In genomic region chr13:98815147-98815785, GRCm38 (mm10) we compare ENCODE assay signal across 8 mouse cellular contexts. TPM values are rescaled to one million over a fixed set of nuclear protein-coding genes. Genes with fewer than 3 reads are reported as not detected.
A peak's percentile ranks its signal among the peaks of the same experiment; 100 is the strongest.
DNase-seq lines count a peak whose midpoint lies in the region; ATAC-seq and TF ChIP-seq lines count a peak whose summit lies in the region.

TSS of gene Fcho2 (minus strand) at chr13:98815449.

- peak within 1 kb of the TSS; percentile 85 for H3K27ac ChIP-seq in MEL (ENCODE audit: control insufficient read depth, low read depth, low read length)
- peak within 1 kb of the TSS; percentile 55 for H3K27ac ChIP-seq in cerebellum, adult 2 months (ENCODE audit: insufficient read depth, low read length)
- peak within 1 kb of the TSS; percentile 99 for H3K27ac ChIP-seq in lung, embryonic 16.5 days (ENCODE audit: low read length)

- TF ChIP-seq POLR2A in MEL (IDR thresholded peaks at IDR 0.05; ENCODE audit: control insufficient read depth in 1 of 2, insufficient read depth in 1 of 2, low read depth in 1 of 2, low read length in 2 of 2, poor library complexity in 1 of 2): peak; percentile 66 to 70; a peak in 3 of 4 replicates
- peak; percentile 18; the same call in 1 of the 2 replicates for TF ChIP-seq POLR2A in cerebellum, adult 2 months (IDR thresholded peaks at IDR 0.05; ENCODE audit: borderline replicate concordance, insufficient read depth, low read length)

- H3K27me3 ChIP-seq in MEL (ENCODE audit: control insufficient read depth in 1 of 2, insufficient read depth in 2 of 2, low read length in 2 of 2): no peaks in the 10 kb centered on the region
- H3K27me3 ChIP-seq in cerebellum, adult 2 months (ENCODE audit: control insufficient read depth, insufficient read depth, low read length): no peaks in the 10 kb centered on the region
- no peaks in the 10 kb centered on the region for H3K27me3 ChIP-seq in lung, embryonic 16.5 days (ENCODE audit: control insufficient read depth, insufficient read depth, low read depth, low read length)

- DNase-seq in MEL (ENCODE audit: low read depth, low spot score): peak; percentile 97
- DNase-seq in cerebellum, adult 2 months: peak; percentile 95
- DNase-seq in forelimb bud, embryonic 11.5 days (ENCODE audit: low read depth, low spot score): peak; percentile 99
- DNase-seq in layer of hippocampus, adult 9-10 months (ENCODE audit: low spot score): peak; percentile 86
- DNase-seq in ovary, postnatal 10 days (ENCODE audit: low spot score): peak; percentile 96
- peak; percentile 88 to 95 for DNase-seq in thymus, postnatal 10 days (ENCODE audit: low spot score in 2 of 2)

- TF ChIP-seq RAD21 in MEL (IDR thresholded peaks at IDR 0.05; ENCODE audit: low read depth, low read length): peak; percentile 39

- ATAC-seq in hematopoietic stem cell, adult 5-6 weeks (replicated peaks in 1 of 2; ENCODE audit: insufficient read depth in 1 of 2, low FRiP score in 2 of 2, low TSS enrichment in 1 of 2, low read depth in 1 of 2, poor library complexity in 2 of 2, severe bottlenecking in 2 of 2): peak; percentile 80 to 81
- ATAC-seq in lung, embryonic 16.5 days (ENCODE audit: low read depth): peak; percentile 95

- H3K36me3 ChIP-seq in MEL (ENCODE audit: control insufficient read depth in 1 of 2, insufficient read depth in 2 of 2, low read length in 2 of 2): peaks cover 0 to 17% of the 10 kb centered on the region in 2 experiments; a peak in 2 of 4 replicates
- H3K36me3 ChIP-seq in lung, embryonic 16.5 days (ENCODE audit: control insufficient read depth, insufficient read depth, low read length): no peaks in the 10 kb centered on the region

- peak within 1 kb of the TSS; percentile 83 to 88 for H3K4me3 ChIP-seq in MEL (ENCODE audit: control insufficient read depth in 1 of 2, insufficient read depth in 1 of 2, low read depth in 2 of 2, low read length in 2 of 2)
- peak within 1 kb of the TSS; percentile 92 for H3K4me3 ChIP-seq in cerebellum, adult 2 months (replicated peaks; ENCODE audit: insufficient read depth, low read depth, low read length)
- H3K4me3 ChIP-seq in lung, embryonic 16.5 days (ENCODE audit: low read length): peak within 1 kb of the TSS; percentile 93

- H3K79me2 ChIP-seq in MEL (ENCODE audit: control insufficient read depth, insufficient read depth, low read length, poor library complexity): peaks cover 20% of the 10 kb centered on the region

- peak within 1 kb of the TSS; percentile 91 for H3K9ac ChIP-seq in MEL (ENCODE audit: control insufficient read depth, low read depth, low read length, poor library complexity, severe bottlenecking)
- peak within 1 kb of the TSS; percentile 98 for H3K9ac ChIP-seq in lung, embryonic 16.5 days (ENCODE audit: low read length)

- TF ChIP-seq CTCF in MEL (IDR thresholded peaks at IDR 0.05 in 2 of 3, conservative IDR thresholded peaks at IDR 0.05 in 1 of 3; ENCODE audit: control insufficient read depth in 1 of 3, insufficient read depth in 1 of 3, low read depth in 2 of 3, low read length in 3 of 3, poor library complexity in 1 of 3, severe bottlenecking in 1 of 3): peak in 2 of 3 experiments; percentile 81 to 86; a peak in 5 of 6 replicates
- peak; percentile 70 for TF ChIP-seq CTCF in cerebellum, adult 2 months (IDR thresholded peaks at IDR 0.05; ENCODE audit: borderline replicate concordance, insufficient read depth, low read depth, low read length)

- peaks cover 8% of the 10 kb centered on the region in 2 experiments for H3K4me1 ChIP-seq in MEL (ENCODE audit: control insufficient read depth in 1 of 2, insufficient read depth in 2 of 2, low read length in 2 of 2)
- no peaks in the 10 kb centered on the region; the same call in 1 of the 2 replicates for H3K4me1 ChIP-seq in cerebellum, adult 2 months (ENCODE audit: control insufficient read depth, insufficient read depth, low read length)
- H3K4me1 ChIP-seq in lung, embryonic 16.5 days (replicated peaks; ENCODE audit: control insufficient read depth, insufficient read depth, low read length): peaks cover 31% of the 10 kb centered on the region

- H3K9me3 ChIP-seq in MEL (replicated peaks; ENCODE audit: insufficient read depth, low read length): no peaks in the 10 kb centered on the region
- no peaks in the 10 kb centered on the region for H3K9me3 ChIP-seq in lung, embryonic 16.5 days (ENCODE audit: control insufficient read depth, low read length)

- no peak for TF ChIP-seq EP300 in MEL (IDR thresholded peaks at IDR 0.05; ENCODE audit: low read depth in 1 of 2, low read length in 2 of 2)

- H3K4me2 ChIP-seq in lung, embryonic 16.5 days (ENCODE audit: low read depth, low read length): peak within 1 kb of the TSS; percentile 66

- under 1% methylated on average over 61 of the region's 61 CpGs for WGBS in cerebellum, adult 2 months
- under 1% methylated on average over 54 of the region's 61 CpGs for WGBS in lung, embryonic 16.5 days

TF ChIP-seq in MEL, 35 proteins besides CTCF, POLR2A, EP300 and RAD21:
- TF ChIP-seq MXI1 (IDR thresholded peaks at IDR 0.05; ENCODE audit: low read depth, low read length) (0 out of 2 replicates have a peak, but pooled peaks have one; percentile 24), MAZ (IDR thresholded peaks at IDR 0.05; ENCODE audit: low read depth, low read length) (0 out of 2 replicates have a peak, but pooled peaks have one; percentile 64), CHD2 (IDR thresholded peaks at IDR 0.05; ENCODE audit: low read length) (no peak), MAFK (IDR thresholded peaks at IDR 0.05; ENCODE audit: borderline replicate concordance, low read depth, low read length) (no peak), SMC3 (IDR thresholded peaks at IDR 0.05; ENCODE audit: low read depth, low read length) (peak; percentile 49), TAL1 (IDR thresholded peaks at IDR 0.05; ENCODE audit: low read length) (no peak), GABPA (IDR thresholded peaks at IDR 0.05; ENCODE audit: low read depth, low read length) (no peak), ZC3H11A (IDR thresholded peaks at IDR 0.05; ENCODE audit: low read depth, low read length) (peak; percentile 15; the same call in 1 of the 2 replicates), HCFC1 (IDR thresholded peaks at IDR 0.05; ENCODE audit: low read depth, low read length) (peak; percentile 45; the same call in 1 of the 2 replicates), TBP (IDR thresholded peaks at IDR 0.05; ENCODE audit: low read depth, low read length) (0 out of 2 replicates have a peak, but pooled peaks have one; percentile 1), ZKSCAN1 (IDR thresholded peaks at IDR 0.05; ENCODE audit: low read depth, low read length) (no peak), UBTF (IDR thresholded peaks at IDR 0.05; ENCODE audit: borderline replicate concordance, insufficient read depth, low read depth, low read length) (0 out of 2 replicates have a peak, but pooled peaks have one; percentile 34), ZMIZ1 (IDR thresholded peaks at IDR 0.05; ENCODE audit: low read depth, low read length) (peak; percentile 67; the same call in 1 of the 2 replicates), NRF1 (IDR thresholded peaks at IDR 0.05; ENCODE audit: insufficient read depth, low read depth, low read length, poor library complexity, severe bottlenecking) (peak; percentile 85), NELFE (IDR thresholded peaks at IDR 0.05; ENCODE audit: low read depth, low read length) (peak; percentile 59), ETS1 (IDR thresholded peaks at IDR 0.05; ENCODE audit: low read depth, low read length) (peak; percentile 9; the same call in 1 of the 2 replicates), POLR2AphosphoS5 (IDR thresholded peaks at IDR 0.05; ENCODE audit: borderline replicate concordance, low read depth, low read length) (no peak), ELF1 (IDR thresholded peaks at IDR 0.05; ENCODE audit: low read depth, low read length) (no peak; the same call in 1 of the 2 replicates), TCF12 (IDR thresholded peaks at IDR 0.05; ENCODE audit: low read depth, low read length) (peak; percentile 39), USF1 (IDR thresholded peaks at IDR 0.05; ENCODE audit: low read depth, low read length) (peak; percentile 45)

RNA-seq across cellular contexts. Expression of gene Fcho2, which starts in this region (rescaled TPM):
- total RNA-seq in MEL (2012; rRNA removed): 2.2 and 2.4 TPM in 2 replicates
- polyA plus RNA-seq in MEL (2012; ENCODE audit: insufficient read depth in 1 of 2, insufficient read length in 2 of 2, low read depth in 1 of 2, low replicate concordance in 2 of 2, missing spikeins in 1 of 2): 1 to 10 TPM in 1 of 2 experiments, not detected in 1; 5.8 TPM
- 21.1 and 22.7 TPM in 2 replicates for polyA plus RNA-seq in cerebellum, adult 2 months (2012; rRNA removed)
- 27.1 and 49.7 TPM in 2 replicates for total RNA-seq in hematopoietic stem cell, adult 5-6 weeks (2017)
- 43.2 and 44.9 TPM in 2 replicates for polyA plus RNA-seq in lung, embryonic 16.5 days (2015; fragmentation: Nextera tagmentation; extraction: Ambion mirVana)

Comparison
In these comparisons a context has a peak if more than half of its experiments do, and no peak if none do; other contexts are left out.
1. Peak in every context shown above with its lines: DNase-seq, ATAC-seq, H3K4me3 ChIP-seq and H3K27ac ChIP-seq.